8 mouse cellular contexts compared by ENCODE assay signal in the genomic region with DNA sequence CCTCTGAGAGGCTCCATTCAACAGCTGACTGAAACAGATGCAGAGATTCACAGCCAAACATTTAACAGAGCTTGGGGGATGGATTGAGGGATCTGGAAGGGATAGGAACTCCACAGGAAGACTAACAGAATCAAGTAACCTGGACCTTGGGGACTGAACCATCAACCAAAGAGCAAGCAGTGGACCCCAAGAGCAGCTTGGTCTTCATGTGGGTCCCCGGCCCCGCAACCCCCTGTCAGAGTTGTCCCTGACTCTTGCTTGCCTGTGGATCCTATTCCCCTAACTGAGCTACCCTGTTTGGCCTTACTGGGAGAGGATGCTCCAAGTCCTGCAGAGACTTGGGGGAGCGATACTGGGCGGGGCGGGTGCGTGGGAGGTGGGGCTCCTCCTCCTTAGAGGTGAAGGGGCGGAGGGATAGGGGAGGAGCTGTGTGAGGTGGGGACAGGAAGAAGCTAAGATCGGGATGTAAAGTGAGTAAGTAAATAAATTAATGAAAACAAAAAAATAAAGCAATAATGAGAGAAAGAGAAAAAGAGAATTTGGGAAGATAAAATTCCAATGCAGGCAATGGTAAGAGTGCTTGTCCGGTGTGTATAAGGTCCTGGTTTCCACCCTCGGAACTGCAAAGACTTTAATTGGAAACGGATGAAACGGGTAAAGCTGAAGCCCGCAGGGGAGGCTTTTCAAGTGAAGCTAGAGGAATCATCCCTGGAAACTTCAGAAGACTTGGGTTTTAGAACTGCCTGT. TPM values are rescaled to one million over a fixed set of nuclear protein-coding genes. Genes with fewer than 3 reads are reported as not detected.
DNase-seq lines count a peak whose midpoint lies in the region; ATAC-seq and TF ChIP-seq lines count a peak whose summit lies in the region.

No protein-coding gene starts in this region.

- 0 out of 2 replicates have a peak overlapping the region, but pooled peaks have one; percentile 2 for H3K4me2 ChIP-seq in forebrain, postnatal 0 days (ENCODE audit: low read depth)

- CTCF ChIA-PET in Patski (lab: Charles Lee), result interaction anchor here (0.6 to 1.5 kb wide), 2 partner anchors 16 to 50 kb away, joined by 3 to 4 read pairs; no protein-coding TSS in a partner anchor

- H3K9me3 ChIP-seq in forebrain, postnatal 0 days (ENCODE audit: low read length), result no peaks in the 10 kb centered on the region

- no peak for TF ChIP-seq CTCF in Patski (IDR thresholded peaks at IDR 0.05)
- TF ChIP-seq CTCF in forebrain, postnatal 0 days (IDR thresholded peaks at IDR 0.05; ENCODE audit: low read depth), result no peak

- no peaks in the 10 kb centered on the region for H3K4me1 ChIP-seq in forebrain, postnatal 0 days (ENCODE audit: insufficient read depth)

- no peak overlapping the region for H3K4me3 ChIP-seq in forebrain, postnatal 0 days (ENCODE audit: low read depth, low read length)

- H3K36me3 ChIP-seq in forebrain, postnatal 0 days (ENCODE audit: insufficient read depth), result no peaks in the 10 kb centered on the region

- no peak overlapping the region for H3K27ac ChIP-seq in forebrain, postnatal 0 days (ENCODE audit: low read depth, low read length)

- no peak for DNase-seq in frontal cortex, postnatal 25 days (ENCODE audit: low spot score in 2 of 2)
- DNase-seq in Patski (ENCODE audit: low read depth, low spot score), result no peak
- peak; percentile 9 for DNase-seq in forebrain, postnatal 0 days
- DNase-seq in cerebellum, postnatal 25 days, result no peak
- DNase-seq in left cerebral cortex, postnatal 36 days (ENCODE audit: low spot score in 2 of 2), result no peak

- intact Hi-C loops in left cerebral cortex, postnatal 36 days (cut with DNase I), result no loop called here

- POLR2A ChIA-PET in Patski (lab: Charles Lee), result interaction anchor here (0.7 kb wide), 1 partner anchor 10 kb away, joined by 3 read pairs; no protein-coding TSS in a partner anchor

- 19% methylated on average over 13 of the region's 13 CpGs for WGBS in forebrain, postnatal 0 days

- 0 out of 2 replicates have a peak, but pooled peaks have one; percentile 44 for ATAC-seq in frontal cortex, adult (ENCODE audit: low TSS enrichment)
- peak; percentile 68 for ATAC-seq in Patski
- no peak for ATAC-seq in forebrain, postnatal 0 days
- ATAC-seq in megakaryocyte progenitor cell, adult 5-6 weeks (replicated peaks; ENCODE audit: poor library complexity), result peak; percentile 52
- no peak for ATAC-seq in granulocyte monocyte progenitor cell, adult 5-6 weeks (replicated peaks; ENCODE audit: poor library complexity, severe bottlenecking)

- no peak overlapping the region for H3K9ac ChIP-seq in forebrain, postnatal 0 days

- in situ Hi-C loops in Patski (cut with MboI; ENCODE audit: low pct_unique_long_range_greater_than_20kb), result no loop called here

- peaks cover 5% of the 10 kb centered on the region for H3K27me3 ChIP-seq in Patski
- no peaks in the 10 kb centered on the region for H3K27me3 ChIP-seq in forebrain, postnatal 0 days (ENCODE audit: insufficient read depth, low read length)

RNA-seq across cellular contexts. Expression of a gene that starts 36.7 kb away (rescaled TPM):
- polyA plus RNA-seq in Patski (2021), result 70.6 TPM
- 74.5 and 80.5 TPM in 2 replicates for total RNA-seq in forebrain, postnatal 0 days (2014; rRNA removed)
- 131 and 152 TPM in 2 replicates for polyA plus RNA-seq in forebrain, postnatal 0 days (2015; fragmentation: Nextera tagmentation; extraction: Ambion mirVana)
- total RNA-seq in megakaryocyte progenitor cell, adult 5-6 weeks (2015), result 63.0 and 69.0 TPM in 2 replicates
- 36.3 and 36.9 TPM in 2 replicates for total RNA-seq in megakaryocyte progenitor cell, adult 5-6 weeks (2017)
- 100 to 1,000 TPM; 137 to 164 TPM for total RNA-seq in left cerebral cortex, postnatal 36 days (2021)
- 39.3 and 89.9 TPM in 2 replicates for total RNA-seq in granulocyte monocyte progenitor cell, adult 5-6 weeks (2014; fragmentation: Nextera tagmentation)
- 30.8 and 32.2 TPM in 2 replicates for total RNA-seq in granulocyte monocyte progenitor cell, adult 5-6 weeks (2017)

RNA-seq across cellular contexts. Expression of a gene that starts 46.6 kb away (rescaled TPM):
- polyA plus RNA-seq in Patski (2021), result 58.8 TPM
- total RNA-seq in forebrain, postnatal 0 days (2014; rRNA removed), result 44.1 and 62.4 TPM in 2 replicates
- polyA plus RNA-seq in forebrain, postnatal 0 days (2015; fragmentation: Nextera tagmentation; extraction: Ambion mirVana), result 111 and 136 TPM in 2 replicates
- 36.8 and 48.1 TPM in 2 replicates for total RNA-seq in megakaryocyte progenitor cell, adult 5-6 weeks (2015)
- total RNA-seq in megakaryocyte progenitor cell, adult 5-6 weeks (2017), result 13.4 and 17.9 TPM in 2 replicates
- total RNA-seq in left cerebral cortex, postnatal 36 days (2021), result 10 to 100 TPM; 46.7 to 48.3 TPM
- 13.1 and 43.0 TPM in 2 replicates for total RNA-seq in granulocyte monocyte progenitor cell, adult 5-6 weeks (2014; fragmentation: Nextera tagmentation)
- 7.7 and 22.7 TPM in 2 replicates for total RNA-seq in granulocyte monocyte progenitor cell, adult 5-6 weeks (2017)

Comparison
In these comparisons a context has a peak if more than half of its experiments do, and no peak if none do; other contexts are left out.
1. ATAC-seq: peak in frontal cortex, adult (single experiment), Patski (single experiment) and megakaryocyte progenitor cell, adult 5-6 weeks (single experiment); none in forebrain, postnatal 0 days (single experiment) and granulocyte monocyte progenitor cell, adult 5-6 weeks (single experiment).